Mouse (Mus musculus): ENCODE measurements around the gene Dlgap1. TPM values are rescaled to one million over a fixed set of nuclear protein-coding genes. Genes with fewer than 3 reads are reported as not detected.

Gene Dlgap1
- polyA plus RNA-seq, 1 experiment from 2014 or later = 12.3 TPM

DNA sequence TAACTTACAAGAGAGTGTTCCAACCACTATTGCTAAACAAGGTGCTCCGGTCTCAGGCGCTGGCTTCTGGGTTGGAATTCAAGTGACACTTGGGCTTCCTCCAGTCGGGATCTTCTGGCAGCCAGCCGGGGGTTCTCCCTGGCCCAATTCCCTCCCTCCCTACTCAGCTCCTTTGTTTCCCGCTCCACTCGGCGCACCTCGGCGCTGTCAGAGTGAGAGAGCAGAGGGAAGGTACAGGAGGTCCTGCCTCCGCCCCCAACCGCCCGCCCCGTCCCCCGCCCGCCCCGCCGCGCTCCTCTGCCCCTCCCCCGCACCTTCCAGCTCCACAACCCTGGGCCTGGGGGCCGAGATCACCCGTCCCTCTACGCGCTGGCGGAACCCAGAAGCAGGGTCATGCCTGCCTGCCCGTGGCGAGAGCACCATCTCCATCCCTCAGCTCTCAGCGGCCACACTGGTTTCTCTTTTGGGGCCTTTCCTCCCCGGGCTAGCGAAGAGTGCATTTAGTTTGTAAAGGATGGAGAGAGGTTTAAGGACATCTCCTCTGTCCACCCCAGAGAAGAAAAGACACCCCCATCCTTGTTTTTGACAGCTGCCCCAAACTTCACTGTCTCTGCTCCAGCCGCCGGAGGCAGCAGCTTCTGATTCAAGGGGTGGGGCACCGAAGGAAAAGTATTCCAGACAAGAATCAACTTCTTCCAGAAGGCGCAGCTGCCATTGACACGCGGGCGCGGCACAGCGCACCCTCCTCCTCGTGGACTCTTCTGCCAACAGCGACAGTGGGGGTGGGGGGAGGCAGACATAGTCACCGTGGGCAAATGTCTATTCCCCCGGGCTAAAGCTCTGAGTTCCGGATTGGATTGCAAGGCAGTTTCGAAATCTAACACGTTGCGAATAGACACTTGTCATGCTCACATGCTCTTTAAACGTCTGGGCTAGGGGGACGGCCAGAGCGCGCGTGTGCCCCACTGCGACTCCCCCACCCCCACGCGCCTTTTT is 882.4 kb downstream of the Dlgap1 start:
- Histone ChIP-seq H3K9me3 (no peaks in the 10 kb centered on the region), H3K36me3 (no peaks in the 10 kb centered on the region), H3K9ac (peak overlapping the region; percentile 71), H3K4me2 (replicated peaks) (peak overlapping the region; percentile 93), H3K27me3 (replicated peaks) (no peaks in the 10 kb centered on the region), H3K27ac (peak overlapping the region; percentile 80), H3K4me3 (peak overlapping the region; percentile 57), H3K4me1 (peaks cover 31% of the 10 kb centered on the region)
- under 1% methylated on average over 53 of the region's 54 CpGs for WGBS
- ATAC-seq (ENCODE audit: low FRiP score, low read depth) = peak; percentile 52

- peaks cover 30% of the 10 kb centered on the region for H3K4me1 ChIP-seq
- WGBS = under 1% methylated on average over 29 of the region's 29 CpGs
- H3K4me2 ChIP-seq (replicated peaks) = peak overlapping the region; percentile 93
- no peak for ATAC-seq (ENCODE audit: low FRiP score, low read depth)
- H3K27ac ChIP-seq = peak overlapping the region; percentile 83
- H3K36me3 ChIP-seq = no peaks in the 10 kb centered on the region
- H3K9ac ChIP-seq = peak overlapping the region; percentile 72
- no peaks in the 10 kb centered on the region for H3K27me3 ChIP-seq (replicated peaks)
- H3K9me3 ChIP-seq = no peaks in the 10 kb centered on the region
- peak overlapping the region; percentile 57 for H3K4me3 ChIP-seq
Observed at GRCm38 (mm10) chr17:70852011-70852685, 883.3 kb downstream of the Dlgap1 start.

GRCm38 (mm10) chr17:70852686-70853386 is 884.0 kb downstream of the Dlgap1 start:
- WGBS = under 1% methylated on average over 51 of the region's 51 CpGs
- no peaks in the 10 kb centered on the region for H3K9me3 ChIP-seq
- H3K4me1 ChIP-seq = peaks cover 31% of the 10 kb centered on the region
- H3K27me3 ChIP-seq (replicated peaks) = no peaks in the 10 kb centered on the region
- H3K4me3 ChIP-seq = peak overlapping the region; percentile 57
- H3K27ac ChIP-seq = peak overlapping the region; percentile 83
- H3K4me2 ChIP-seq (replicated peaks) = peak overlapping the region; percentile 93
- H3K36me3 ChIP-seq = no peaks in the 10 kb centered on the region
- peak overlapping the region; percentile 72 for H3K9ac ChIP-seq
- peak; percentile 46 for ATAC-seq (ENCODE audit: low FRiP score, low read depth)

DNA sequence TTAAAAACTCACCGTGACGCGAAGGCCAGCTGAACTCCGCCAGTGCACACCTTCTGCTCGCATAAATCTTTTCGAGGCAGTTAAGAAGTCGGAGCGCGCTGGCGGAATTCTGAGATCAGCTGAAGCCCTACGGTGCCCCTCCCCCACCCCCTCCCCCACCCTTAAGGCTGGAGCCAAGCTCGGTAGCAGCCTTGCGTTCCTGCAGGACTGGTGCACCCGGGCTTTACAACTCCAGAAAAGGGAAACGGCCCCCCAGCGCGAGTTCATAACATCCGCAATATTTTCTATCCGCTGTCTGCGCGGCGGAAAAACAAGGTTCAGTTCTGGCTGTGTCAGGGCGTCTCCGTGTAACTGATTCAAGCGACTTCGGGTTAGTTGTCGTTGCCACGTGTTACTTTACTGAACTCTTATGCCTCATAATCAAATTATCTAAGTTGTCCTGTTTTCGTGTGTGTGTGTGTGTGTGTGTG is 884.6 kb downstream of the Dlgap1 start, which contains the start of gene Tgif1:
Gene Tgif1, minus strand, starts transcription at position 111 of the 470 bp plus-strand sequence.
- H3K4me3 ChIP-seq = peak within 1 kb of the TSS; percentile 57
- WGBS = under 1% methylated on average over 29 of the region's 29 CpGs

DNA sequence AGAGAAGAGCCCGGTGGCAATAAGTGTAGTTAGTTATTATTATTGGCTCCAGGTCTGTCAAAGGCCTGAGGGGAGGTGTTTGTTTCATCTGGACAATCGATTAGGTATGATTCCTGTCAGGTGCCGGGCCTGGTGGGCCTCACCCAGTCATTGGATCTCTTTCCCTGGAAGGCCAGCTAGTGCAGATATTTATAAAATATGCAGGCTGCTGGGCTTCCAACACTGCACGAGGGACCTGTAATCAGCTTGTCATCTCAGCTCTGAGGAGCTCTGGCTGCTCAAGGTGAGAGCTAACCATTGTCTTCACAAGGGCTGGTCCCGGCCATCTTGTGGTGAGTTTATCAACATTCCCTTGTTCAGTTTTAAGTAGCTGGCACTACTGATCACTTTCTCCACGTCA is 885.1 kb downstream of the Dlgap1 start:
- no peaks in the 10 kb centered on the region for H3K36me3 ChIP-seq
- peaks cover 26% of the 10 kb centered on the region for H3K4me1 ChIP-seq
- WGBS = 24% methylated on average over 6 of the region's 6 CpGs
- H3K4me3 ChIP-seq = no peak overlapping the region
- no peaks in the 10 kb centered on the region for H3K27me3 ChIP-seq (replicated peaks)
- peak overlapping the region; percentile 93 for H3K4me2 ChIP-seq (replicated peaks)
- H3K9ac ChIP-seq = 0 out of 2 replicates have a peak overlapping the region, but pooled peaks have one; percentile 72
- H3K9me3 ChIP-seq = no peaks in the 10 kb centered on the region
- no peak for ATAC-seq (ENCODE audit: low FRiP score, low read depth)
- H3K27ac ChIP-seq = no peak overlapping the region

More for the DNA sequence above, 884.6 kb downstream of the Dlgap1 start, which contains the start of gene Tgif1:
- Histone ChIP-seq H3K4me2 (replicated peaks) (peak within 1 kb of the TSS; percentile 93), H3K9ac (peak within 1 kb of the TSS; percentile 72), H3K27me3 (replicated peaks) (no peaks in the 10 kb centered on the region), H3K9me3 (no peaks in the 10 kb centered on the region), H3K36me3 (no peaks in the 10 kb centered on the region), H3K4me1 (peaks cover 31% of the 10 kb centered on the region), H3K27ac (peak within 1 kb of the TSS; percentile 83)
- peak; percentile 26; the same call in 1 of the 2 replicates for ATAC-seq (ENCODE audit: low FRiP score, low read depth)

DNA sequence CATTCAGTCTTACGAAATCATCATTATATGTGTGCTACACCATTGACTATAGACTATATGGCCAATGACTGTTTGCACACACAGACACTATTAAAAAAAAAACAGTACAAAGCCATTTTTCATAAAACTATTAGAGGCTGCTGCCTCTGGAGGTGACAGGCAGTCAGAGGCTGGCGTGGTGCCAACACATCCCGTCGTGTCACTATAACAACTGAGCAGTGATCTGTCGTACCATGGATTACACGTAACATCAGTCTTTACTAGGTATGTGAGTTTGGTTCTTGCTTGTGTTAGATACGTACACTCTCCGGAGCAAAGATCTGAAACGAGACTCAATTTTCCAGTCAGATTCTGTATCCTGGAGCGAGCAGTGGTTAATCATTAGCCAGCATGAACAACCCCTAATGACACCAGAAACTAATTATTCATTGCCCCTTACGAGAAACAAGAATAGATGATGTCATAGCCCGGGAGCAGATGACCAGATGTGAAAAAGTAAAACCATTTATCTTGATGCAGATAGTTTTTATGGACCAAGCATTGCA is 888.1 kb downstream of the Dlgap1 start:
- no peak overlapping the region for H3K4me3 ChIP-seq
- H3K27ac ChIP-seq = no peak overlapping the region
- WGBS = 48% methylated on average over 12 of the region's 12 CpGs
- H3K27me3 ChIP-seq (replicated peaks) = no peaks in the 10 kb centered on the region
- H3K9me3 ChIP-seq = no peaks in the 10 kb centered on the region
- ATAC-seq (ENCODE audit: low FRiP score, low read depth) = no peak
- H3K4me1 ChIP-seq = peaks cover 11% of the 10 kb centered on the region; the same call in 1 of the 2 replicates
- no peaks in the 10 kb centered on the region for H3K36me3 ChIP-seq
- H3K9ac ChIP-seq = no peak overlapping the region
- no peak overlapping the region for H3K4me2 ChIP-seq (replicated peaks)

- WGBS = 79% methylated on average over 4 of the region's 4 CpGs
- H3K9ac ChIP-seq = no peak overlapping the region
Observed at GRCm38 (mm10) chr17:70858814-70859213, 889.9 kb downstream of the Dlgap1 start.

GRCm38 (mm10) chr17:70864117-70864516 is 895.2 kb downstream of the Dlgap1 start:
- ATAC-seq (ENCODE audit: low FRiP score, low read depth) = no peak
- Histone ChIP-seq H3K9me3 (no peaks in the 10 kb centered on the region), H3K4me3 (no peak overlapping the region), H3K27me3 (replicated peaks) (no peaks in the 10 kb centered on the region), H3K4me2 (replicated peaks) (no peak overlapping the region), H3K36me3 (no peaks in the 10 kb centered on the region), H3K4me1 (no peaks in the 10 kb centered on the region), H3K9ac (no peak overlapping the region), H3K27ac (no peak overlapping the region)
- 97% methylated on average over 8 of the region's 8 CpGs for WGBS

More at GRCm38 (mm10) chr17:70858814-70859213, 889.9 kb downstream of the Dlgap1 start:
- Histone ChIP-seq H3K36me3 (no peaks in the 10 kb centered on the region), H3K4me1 (peaks cover 8% of the 10 kb centered on the region; the same call in 1 of the 2 replicates), H3K27me3 (replicated peaks) (no peaks in the 10 kb centered on the region), H3K4me3 (no peak overlapping the region), H3K27ac (no peak overlapping the region), H3K9me3 (no peaks in the 10 kb centered on the region), H3K4me2 (replicated peaks) (no peak overlapping the region)
- ATAC-seq (ENCODE audit: low FRiP score, low read depth) = no peak

- Histone ChIP-seq H3K4me3 (no peak overlapping the region), H3K27me3 (replicated peaks) (no peaks in the 10 kb centered on the region), H3K4me1 (no peaks in the 10 kb centered on the region), H3K4me2 (replicated peaks) (no peak overlapping the region), H3K27ac (no peak overlapping the region), H3K9me3 (no peaks in the 10 kb centered on the region), H3K36me3 (no peaks in the 10 kb centered on the region), H3K9ac (no peak overlapping the region)
- WGBS = 86% methylated on average over 3 of the region's 3 CpGs
- ATAC-seq (ENCODE audit: low FRiP score, low read depth) = no peak
Observed at GRCm38 (mm10) chr17:70864645-70865044, 895.8 kb downstream of the Dlgap1 start.

- H3K27me3 ChIP-seq (replicated peaks) = no peaks in the 10 kb centered on the region
- H3K4me1 ChIP-seq = no peaks in the 10 kb centered on the region
- no peak overlapping the region for H3K27ac ChIP-seq
- no peak overlapping the region for H3K4me3 ChIP-seq
- H3K4me2 ChIP-seq (replicated peaks) = no peak overlapping the region
- no peaks in the 10 kb centered on the region for H3K9me3 ChIP-seq
- ATAC-seq (ENCODE audit: low FRiP score, low read depth) = no peak
- no peak overlapping the region for H3K9ac ChIP-seq
- no peaks in the 10 kb centered on the region for H3K36me3 ChIP-seq
- WGBS = 82% methylated on average over 10 of the region's 10 CpGs
Observed at GRCm38 (mm10) chr17:70865060-70865604, 896.3 kb downstream of the Dlgap1 start.

DNA sequence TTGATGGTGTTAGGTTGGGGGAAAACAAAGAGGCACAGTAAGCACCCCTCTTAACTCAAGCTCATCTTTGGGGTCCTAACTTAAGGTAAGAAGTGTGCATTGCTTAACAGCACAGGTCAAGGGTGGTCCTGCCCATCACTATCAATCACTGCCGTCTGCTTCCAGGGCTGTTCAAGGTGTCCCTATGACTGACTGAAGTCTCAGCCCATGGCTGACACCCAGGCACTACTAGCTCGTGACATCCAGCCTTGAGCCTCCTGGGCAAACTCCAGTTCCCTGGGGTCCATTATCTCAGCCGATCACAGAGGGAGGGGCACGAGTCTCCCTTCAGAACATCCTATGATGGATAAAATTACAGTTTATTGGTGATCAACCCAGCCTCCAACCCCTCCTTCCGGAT is 897.2 kb downstream of the Dlgap1 start:
- 87% methylated on average over 5 of the region's 5 CpGs for WGBS
- Histone ChIP-seq H3K4me1 (no peaks in the 10 kb centered on the region), H3K9me3 (no peaks in the 10 kb centered on the region), H3K4me2 (replicated peaks) (no peak overlapping the region), H3K27ac (no peak overlapping the region), H3K27me3 (replicated peaks) (no peaks in the 10 kb centered on the region), H3K4me3 (no peak overlapping the region), H3K36me3 (no peaks in the 10 kb centered on the region), H3K9ac (no peak overlapping the region)
- no peak for ATAC-seq (ENCODE audit: low FRiP score, low read depth)

All from neural tube, embryonic 12.5 days (tissue).